Mouse (Mus musculus) left cerebral cortex, postnatal 36 days (tissue): ENCODE measurements at regions not wholly inside any gene's neighbourhood (a gene's known extent, or its start where the extent isn't known, plus 50 kb on each side); places are given as distances from the start of the nearest gene placed in this dataset.
A peak's percentile ranks its signal among the peaks of the same experiment; 100 is the strongest.
"Not testable (repeated sequence)": the region's sequence is repeated elsewhere in the genome, so short reads cannot be mapped to it uniquely, and the experiment has no call there.

Source experiments
- DNase-seq, 2 experiments: peaks; one replicate each; pipeline ENCODE4 v3.0.0; 2021 to 2022; ENCODE audit warnings: low spot score in 2 of 2, mixed read lengths in 1 of 2
- intact Hi-C: fragments of 180-260 bp; cut with DNase I; formaldehyde crosslinking; loops from one replicate; pipeline ENCODE4 v1.15.1; 2025

GRCm38 (mm10) chr16:73670516-73670915, 741.1 kb downstream of the Robo2 start:
- intact Hi-C loops: no loop called here
- no peak for DNase-seq

GRCm38 (mm10) chr16:73652976-73653690, 758.5 kb downstream of the Robo2 start:
- intact Hi-C loops: no loop called here
- no peak for DNase-seq

- peak; percentile 10 to 17 for DNase-seq
- intact Hi-C loops: no loop called here
Measured at GRCm38 (mm10) chr16:73647201-73647782, 764.3 kb downstream of the Robo2 start.

GRCm38 (mm10) chr16:73613017-73613416, 798.6 kb downstream of the Robo2 start:
- DNase-seq: no peak
- intact Hi-C loops: no loop called here

- intact Hi-C loops: no loop called here
- DNase-seq: no peak
Measured at GRCm38 (mm10) chr16:73591421-73591820, 820.2 kb downstream of the Robo2 start.

GRCm38 (mm10) chr16:73561216-73561615, 850.4 kb downstream of the Robo2 start:
- DNase-seq: no peak
- intact Hi-C loops: no loop called here

- intact Hi-C loops: no loop called here
- no peak for DNase-seq
Measured at GRCm38 (mm10) chr16:73556940-73557339, 854.7 kb downstream of the Robo2 start.

GRCm38 (mm10) chr16:73543651-73544050, 868.0 kb downstream of the Robo2 start:
- no peak for DNase-seq
- intact Hi-C loops: no loop called here

GRCm38 (mm10) chr16:73538040-73538439, 873.6 kb downstream of the Robo2 start:
- intact Hi-C loops: no loop called here
- no peak for DNase-seq

- intact Hi-C loops: no loop called here
- no peak for DNase-seq
Measured at GRCm38 (mm10) chr16:73537541-73537940, 874.1 kb downstream of the Robo2 start.

GRCm38 (mm10) chr16:73530191-73530590, 881.4 kb downstream of the Robo2 start:
- intact Hi-C loops: no loop called here

GRCm38 (mm10) chr16:73522931-73523330, 888.7 kb downstream of the Robo2 start:
- DNase-seq, intact Hi-C loops: not testable (repeated sequence)

More at GRCm38 (mm10) chr16:73530191-73530590, 881.4 kb downstream of the Robo2 start:
- DNase-seq: no peak

GRCm38 (mm10) chr16:73504759-73505158, 906.9 kb downstream of the Robo2 start:
- intact Hi-C loops: no loop called here
- DNase-seq: no peak

GRCm38 (mm10) chr16:73498636-73499208, 912.9 kb downstream of the Robo2 start:
- DNase-seq: no peak
- intact Hi-C loops: no loop called here

GRCm38 (mm10) chr16:73483214-73483856, 928.3 kb downstream of the Robo2 start:
- no peak for DNase-seq
- intact Hi-C loops: no loop called here

- DNase-seq: no peak
- intact Hi-C loops: no loop called here
Measured at GRCm38 (mm10) chr16:73482176-73482575, 929.4 kb downstream of the Robo2 start.

GRCm38 (mm10) chr16:73473502-73473901, 938.1 kb downstream of the Robo2 start:
- DNase-seq: no peak
- intact Hi-C loops: no loop called here

GRCm38 (mm10) chr16:73471547-73471946, 940.1 kb downstream of the Robo2 start:
- intact Hi-C loops: no loop called here
- peak in 1 of 2 experiments; percentile 4 for DNase-seq

- intact Hi-C loops: no loop called here
- no peak for DNase-seq
Measured at GRCm38 (mm10) chr16:73470535-73470934, 941.1 kb downstream of the Robo2 start.

- intact Hi-C loops: no loop called here
Measured at GRCm38 (mm10) chr16:73466296-73466695, 945.3 kb downstream of the Robo2 start.

GRCm38 (mm10) chr16:73462516-73462915, 949.1 kb downstream of the Robo2 start:
- intact Hi-C loops: no loop called here
- DNase-seq: no peak

More at GRCm38 (mm10) chr16:73466296-73466695, 945.3 kb downstream of the Robo2 start:
- no peak for DNase-seq
